Mouse (Mus musculus) E14TG2a.4 (cell line): ENCODE data around the gene Fbxo42.

Experiments used
- CTCF ChIP-seq: conservative IDR thresholded peaks from 2 replicates; pipeline ENCODE4 v1.5.1; 2014; ENCODE audit warnings: low read length
- NANOG ChIP-seq: IDR thresholded peaks from 2 replicates; pipeline ENCODE4 v1.6.1; 2014; ENCODE audit warnings: borderline replicate concordance, low read length, mixed read lengths
- POU5F1 ChIP-seq: IDR thresholded peaks from 2 replicates; pipeline ENCODE4 v1.6.1; 2014; ENCODE audit warnings: low read length, borderline replicate concordance

GRCm38 (mm10) chr4:141149116-141149515, 1.4 kb downstream of the Fbxo42 start:
- no peak for TF ChIP-seq CTCF
- no peak for TF ChIP-seq NANOG
- TF ChIP-seq POU5F1, result no peak
